Mouse (Mus musculus) thymus, postnatal 14 days (tissue): ENCODE results near the gene Spc24.

Experiments
- DNase-seq: peaks from one replicate; pipeline ENCODE4 v3.0.0; 2021

Gene Spc24

GRCm38 (mm10) chr9:21747238-21747774 is 12.8 kb downstream of the Spc24 start:
- DNase-seq = no peak

DNA sequence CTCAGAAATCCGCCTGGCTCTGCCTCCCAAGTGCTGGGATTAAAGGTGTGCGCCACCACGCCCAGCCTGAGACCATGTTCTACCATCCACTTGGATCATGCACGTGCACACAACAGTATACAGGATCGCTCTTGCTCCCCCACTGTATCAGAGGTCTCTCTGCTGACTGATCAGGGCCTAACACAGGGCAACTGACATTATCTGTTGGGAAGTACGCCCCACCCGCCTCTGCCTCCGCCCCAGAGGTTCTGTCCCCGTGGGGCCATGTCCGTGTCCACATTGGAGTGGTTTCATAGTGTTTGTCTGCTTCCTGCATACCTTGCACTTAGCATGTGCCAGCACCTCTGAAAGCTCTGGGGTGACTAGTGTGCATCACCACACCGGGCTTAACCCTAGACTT is 18.6 kb downstream of the Spc24 start:
- no peak for DNase-seq

GRCm38 (mm10) chr9:21740427-21740826 is 19.7 kb downstream of the Spc24 start:
- DNase-seq = no peak

- DNase-seq = no peak
Measured at GRCm38 (mm10) chr9:21738776-21739175, 21.3 kb downstream of the Spc24 start.

DNA sequence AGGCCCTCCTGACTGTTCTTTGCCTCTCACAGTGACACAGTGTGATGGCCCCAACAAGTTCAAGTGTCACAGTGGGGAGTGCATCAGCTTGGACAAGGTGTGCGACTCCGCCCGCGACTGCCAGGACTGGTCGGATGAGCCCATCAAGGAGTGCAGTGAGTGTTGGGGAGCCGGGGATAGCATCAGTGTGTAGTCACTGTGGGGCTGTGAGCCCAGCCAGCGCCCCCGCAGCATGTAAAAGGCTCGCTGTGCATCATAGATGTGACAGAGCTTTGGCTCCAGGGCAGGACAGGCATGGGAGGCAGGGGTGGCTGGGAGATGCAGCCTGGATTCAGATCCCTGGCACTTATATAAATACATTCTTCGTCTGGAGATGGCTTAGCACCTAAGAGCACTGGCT is 22.9 kb downstream of the Spc24 start:
- no peak for DNase-seq

DNA sequence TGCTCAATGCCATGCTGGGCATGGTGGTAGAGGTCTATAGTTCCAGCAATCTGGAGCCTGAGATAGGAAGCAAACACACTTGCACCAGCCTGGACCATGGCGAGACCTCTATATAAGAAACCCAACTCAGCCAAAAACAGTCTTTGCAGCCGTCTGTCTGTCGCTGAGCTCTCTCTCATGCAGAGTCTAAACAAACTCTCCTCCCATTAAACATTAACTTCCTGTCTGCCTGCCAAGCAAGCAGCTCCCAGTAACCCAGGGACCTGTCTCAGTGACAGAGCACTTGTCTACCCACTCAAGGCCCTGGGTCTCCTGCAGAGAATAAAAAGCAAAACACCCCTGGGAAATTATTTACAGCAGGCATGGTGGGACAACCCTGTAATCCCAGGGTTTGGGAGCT is 23.5 kb downstream of the Spc24 start:
- DNase-seq = no peak

DNA sequence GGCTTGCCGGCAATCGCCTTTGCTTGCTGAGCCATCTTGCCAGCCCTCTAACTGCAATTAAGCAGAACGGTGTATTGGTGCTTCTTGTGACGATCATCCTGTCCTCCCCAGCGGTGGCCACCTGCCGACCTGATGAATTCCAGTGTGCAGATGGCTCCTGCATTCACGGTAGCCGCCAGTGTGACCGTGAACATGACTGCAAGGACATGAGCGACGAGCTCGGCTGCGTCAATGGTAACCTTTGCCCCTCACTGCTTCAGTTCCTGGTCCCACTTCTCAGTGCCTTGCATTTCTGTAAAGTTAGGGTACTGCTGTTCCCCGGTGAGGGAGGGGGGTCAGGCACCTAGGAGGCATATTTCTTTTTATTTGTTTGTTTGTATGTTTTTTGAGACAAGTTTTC is 25.0 kb downstream of the Spc24 start:
- DNase-seq = no peak

- DNase-seq = no peak
Measured at GRCm38 (mm10) chr9:21733989-21734388, 26.1 kb downstream of the Spc24 start.

DNA sequence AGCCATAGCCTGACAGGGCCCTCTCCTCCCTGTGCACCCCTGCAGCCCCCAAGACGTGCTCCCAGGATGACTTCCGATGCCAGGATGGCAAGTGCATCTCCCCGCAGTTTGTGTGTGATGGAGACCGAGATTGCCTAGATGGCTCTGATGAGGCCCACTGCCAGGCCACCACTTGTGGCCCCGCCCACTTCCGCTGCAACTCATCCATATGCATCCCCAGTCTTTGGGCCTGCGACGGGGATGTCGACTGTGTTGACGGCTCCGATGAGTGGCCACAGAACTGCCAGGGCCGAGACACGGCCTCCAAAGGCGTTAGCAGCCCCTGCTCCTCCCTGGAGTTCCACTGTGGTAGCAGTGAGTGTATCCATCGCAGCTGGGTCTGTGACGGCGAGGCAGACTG is 26.7 kb downstream of the Spc24 start:
- no peak for DNase-seq

GRCm38 (mm10) chr9:21732288-21732687 is 27.8 kb downstream of the Spc24 start:
- no peak for DNase-seq

GRCm38 (mm10) chr9:21729264-21729663 is 30.8 kb downstream of the Spc24 start:
- DNase-seq = no peak

GRCm38 (mm10) chr9:21728261-21728832 is 31.8 kb downstream of the Spc24 start:
- no peak for DNase-seq

DNA sequence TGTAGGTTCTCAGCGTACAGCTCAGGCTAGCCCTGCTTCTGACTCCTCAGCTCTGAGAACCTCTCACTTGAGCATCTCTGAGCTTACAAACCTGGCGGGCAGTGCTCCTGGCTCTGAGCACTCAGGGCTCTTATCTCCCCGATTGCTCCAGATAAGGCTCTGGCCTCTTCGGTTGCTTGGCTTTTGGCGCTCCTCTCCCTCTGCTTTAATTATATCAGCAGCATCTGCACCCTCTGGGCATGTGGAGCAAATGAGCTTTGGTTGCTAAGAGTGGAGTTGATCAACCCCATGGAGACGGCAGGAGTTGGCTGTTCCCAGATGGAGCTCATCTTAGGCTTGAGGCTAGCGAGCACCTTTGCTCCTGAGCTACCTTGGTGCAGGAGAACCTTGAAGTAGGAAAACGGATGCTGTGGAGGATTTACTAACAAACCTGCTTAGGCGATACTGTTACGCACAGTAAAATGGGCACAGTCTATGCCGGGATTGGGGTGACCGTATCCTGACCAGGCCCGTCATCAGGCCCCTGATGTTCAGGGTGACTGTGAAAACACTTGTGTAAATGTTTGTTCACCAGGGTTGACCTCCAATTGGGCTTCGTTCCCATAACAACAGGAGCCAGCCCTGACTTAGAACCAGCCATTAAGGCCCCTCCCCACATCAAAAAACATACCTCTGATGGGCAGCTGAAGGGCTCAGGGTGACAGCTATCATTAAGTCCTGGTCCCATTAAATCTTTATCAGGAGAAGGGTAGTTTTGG is 33.7 kb downstream of the Spc24 start:
- DNase-seq = no peak

DNA sequence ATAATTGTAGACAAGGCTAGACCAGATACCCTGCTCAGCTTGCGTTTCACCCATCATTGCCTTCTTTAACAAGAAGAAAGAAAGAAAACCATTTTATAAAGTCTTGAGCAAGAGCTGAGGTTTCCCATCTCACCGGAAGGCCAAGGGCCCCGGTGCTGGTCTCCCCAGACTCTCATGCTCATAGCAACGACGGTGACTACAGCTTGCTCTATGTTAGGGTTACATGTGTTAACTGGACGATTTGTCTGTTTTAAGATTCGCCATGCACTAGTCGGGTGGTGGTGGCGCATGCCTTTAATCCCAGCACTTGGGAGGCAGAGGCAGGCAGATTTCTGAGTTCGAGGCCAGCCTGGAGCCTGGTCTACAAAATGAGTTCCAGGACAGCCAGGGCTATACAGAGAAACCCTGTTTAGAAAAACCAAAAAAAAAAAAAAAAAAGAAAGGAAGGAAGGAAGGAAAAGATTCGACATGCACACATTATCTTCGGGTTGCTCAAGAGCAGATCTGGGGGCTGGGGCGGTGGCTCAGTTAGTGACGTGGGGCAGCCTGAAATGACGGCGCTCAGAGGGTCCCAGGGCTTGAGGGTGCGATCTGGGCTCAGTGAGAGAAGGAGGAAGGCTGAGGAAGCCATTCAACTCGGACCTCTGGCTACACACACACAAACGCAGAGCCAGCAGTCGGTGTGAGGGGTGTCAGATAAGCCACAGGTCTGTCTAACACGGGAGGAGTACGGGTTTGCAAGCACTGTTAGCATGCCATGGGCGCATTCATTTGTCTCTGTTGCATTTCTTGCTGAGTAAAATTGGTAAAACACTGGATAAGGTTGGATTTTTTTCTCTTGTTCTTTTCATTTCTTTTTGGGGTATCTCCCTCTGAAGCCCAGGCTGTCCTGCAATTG is 34.6 kb downstream of the Spc24 start:
- no peak for DNase-seq

GRCm38 (mm10) chr9:21724147-21724536 is 36.0 kb downstream of the Spc24 start:
- peak; percentile 97 for DNase-seq

DNA sequence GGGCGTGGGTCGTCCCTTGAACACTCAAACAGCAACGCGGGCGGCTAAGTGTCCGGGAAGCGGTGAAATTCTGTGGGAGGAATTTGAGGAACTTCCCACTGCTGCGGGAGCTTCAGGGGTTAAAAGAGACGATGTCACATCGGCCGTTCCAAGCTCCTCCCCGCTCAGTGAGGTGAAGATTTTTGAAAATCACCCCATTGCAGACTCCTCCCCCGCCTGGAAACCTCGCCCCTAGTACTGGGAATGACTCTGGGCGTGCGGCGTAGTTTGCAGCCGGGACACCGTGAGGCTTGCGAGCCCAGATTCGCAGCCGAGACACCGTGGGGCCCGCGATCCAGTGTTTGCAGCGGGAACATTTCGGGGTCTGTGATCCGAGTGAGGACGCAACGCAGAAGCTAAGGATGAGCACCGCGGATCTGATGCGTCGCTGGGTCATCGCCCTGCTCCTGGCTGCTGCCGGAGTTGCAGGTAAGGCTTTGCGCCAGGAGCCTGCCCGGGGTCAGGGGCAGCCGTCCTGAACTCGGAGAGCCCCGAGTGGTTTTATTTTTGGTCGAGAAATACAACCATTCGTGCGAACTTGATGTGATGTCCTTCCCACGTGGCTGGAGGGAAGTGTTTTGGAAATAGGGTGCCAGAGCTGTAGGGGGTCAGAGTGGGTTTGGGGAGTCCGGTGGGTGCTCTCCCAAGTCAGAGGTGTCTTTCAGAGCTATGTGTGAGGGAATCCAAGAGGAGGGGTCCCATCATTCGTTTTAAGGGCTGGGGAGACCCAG is 36.5 kb downstream of the Spc24 start, which contains the start of gene Ldlr:
Gene Ldlr, plus strand, starts transcription at position 107 of the 770 bp plus-strand sequence.
- DNase-seq = peak; percentile 64

DNA sequence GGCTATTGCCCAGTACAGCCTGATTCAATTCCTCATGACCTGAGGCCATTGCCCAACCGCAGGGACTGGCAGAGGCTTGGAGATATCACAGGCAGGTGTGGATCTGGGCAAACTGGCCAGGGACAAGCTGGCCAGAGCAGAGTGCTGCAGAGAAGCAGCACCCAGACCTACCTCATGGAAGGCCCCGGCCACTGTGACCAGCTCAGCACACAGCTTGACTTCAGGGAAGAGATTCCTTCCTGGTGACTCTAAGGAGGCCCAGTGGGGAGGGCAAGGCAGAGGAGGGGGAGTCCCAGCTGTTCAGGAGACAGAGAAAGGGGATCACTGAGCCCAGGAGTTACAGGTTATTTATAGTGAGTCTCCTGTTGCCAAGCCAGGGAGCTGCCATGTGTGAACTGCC is 39.1 kb downstream of the Spc24 start:
- DNase-seq = no peak

- no peak for DNase-seq
Measured at GRCm38 (mm10) chr9:21717015-21717414, 43.1 kb downstream of the Spc24 start.

DNA sequence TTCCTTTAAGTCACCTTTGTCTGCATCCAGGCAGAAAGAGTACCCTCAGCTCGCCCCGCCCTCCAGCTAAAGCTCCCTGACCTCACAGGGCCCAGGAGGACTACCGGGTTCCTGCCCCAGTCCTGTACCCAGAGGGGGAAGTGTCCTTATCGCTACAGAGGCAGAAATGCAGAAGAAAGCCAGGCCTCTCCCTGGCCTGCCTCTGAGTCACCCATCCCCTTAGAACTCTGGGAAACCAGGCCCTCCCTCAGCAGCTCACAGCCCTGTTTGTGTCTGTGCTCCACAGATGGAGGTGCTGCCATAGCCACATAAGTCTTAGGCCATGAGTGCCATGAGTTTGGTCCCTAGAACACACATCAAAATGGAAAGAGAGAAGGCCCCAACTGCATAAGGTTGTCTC is 44.8 kb downstream of the Spc24 start:
- DNase-seq = no peak

GRCm38 (mm10) chr9:21709340-21709739 is 50.8 kb downstream of the Spc24 start:
- no peak for DNase-seq

GRCm38 (mm10) chr9:21706586-21707265 is 53.4 kb downstream of the Spc24 start:
- no peak for DNase-seq

DNA sequence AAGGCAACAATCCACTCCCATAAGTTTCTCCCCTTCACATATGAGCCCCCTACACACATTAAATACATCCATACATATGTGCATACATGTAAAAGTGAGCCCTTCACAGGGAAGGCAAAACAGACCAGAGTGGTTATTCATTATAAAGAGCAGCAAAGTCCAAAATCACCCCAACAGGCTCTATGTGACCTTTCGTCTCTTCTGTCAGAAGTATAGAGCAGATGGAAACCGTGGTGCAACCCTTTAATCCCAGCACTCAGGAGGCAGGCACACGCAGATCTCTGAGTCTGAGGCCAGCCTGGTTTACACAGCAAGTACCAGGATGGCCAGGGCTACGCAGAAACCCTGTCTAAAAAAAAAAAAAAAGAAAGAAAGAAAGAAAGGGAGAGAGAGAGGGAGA is 54.0 kb downstream of the Spc24 start:
- DNase-seq = no peak
